Mouse (Mus musculus) embryonic facial prominence, embryonic 12.5 days (tissue): Measurements from ENCODE around the gene 1700014D04Rik. TPM values are rescaled to one million over a fixed set of nuclear protein-coding genes. Genes with fewer than 3 reads are reported as not detected.

Experiments used
- ATAC-seq: fragments of 200-750 bp; cut with Nextera tagmentation; 2 replicates; pipeline ENCODE4 v1.8.0; 2017; ENCODE audit not compliant: insufficient number of reproducible peaks, insufficient read depth, low FRiP score, low TSS enrichment
- H3K27ac ChIP-seq: fragments of 300-500 bp; sonication (generic); 2 replicates; pipeline ENCODE4 v1.5.1; 2016; ENCODE audit warnings: mild to moderate bottlenecking
- H3K27me3 ChIP-seq: fragments of 300-500 bp; sonication (generic); 2 replicates; pipeline ENCODE4 v1.6.1; 2016; ENCODE audit warnings: mild to moderate bottlenecking, moderate library complexity
- H3K36me3 ChIP-seq: fragments of 300-500 bp; sonication (generic); 2 replicates; pipeline ENCODE4 v1.6.1; 2016; ENCODE audit warnings: mild to moderate bottlenecking
- H3K4me1 ChIP-seq: fragments of 300-500 bp; sonication (generic); 2 replicates; pipeline ENCODE4 v1.6.1; 2016
- H3K4me2 ChIP-seq: fragments of 300-500 bp; sonication (generic); replicated peaks from 2 replicates; pipeline ENCODE4 v1.6.1; 2016; ENCODE audit warnings: mild to moderate bottlenecking, moderate library complexity
- H3K4me3 ChIP-seq: fragments of 300-500 bp; sonication (generic); 2 replicates; pipeline ENCODE4 v1.5.1; 2016; ENCODE audit warnings: mild to moderate bottlenecking
- H3K9ac ChIP-seq: fragments of 300-500 bp; sonication (generic); 2 replicates; pipeline ENCODE4 v1.6.1; 2016; ENCODE audit warnings: mild to moderate bottlenecking, moderate library complexity
- H3K9me3 ChIP-seq: fragments of 300-500 bp; sonication (generic); 2 replicates; pipeline ENCODE4 v1.6.1; 2016; ENCODE audit warnings: mild to moderate bottlenecking, moderate library complexity
- WGBS: fragments of 180-500 bp; shearing (Covaris S2); methylation state at CpG from one replicate; pipeline ENCODE4 v1.1.7; 2016; 5-methylcytosine and 5-hydroxymethylcytosine counted together
- polyA plus RNA-seq: library from polyadenylated mRNA; unstranded; fragments of >200 nt; fragmentation: Nextera tagmentation; extraction: Ambion mirVana; gene quantifications from 2 replicates; pipeline ENCODE4 v1.2.1, GENCODE M21; 2016

1700014D04Rik gene
- polyA plus RNA-seq, 1 experiment from 2014 or later = 0.32 TPM

- 53% methylated on average over 13 of the region's 13 CpGs for WGBS
- Histone ChIP-seq H3K27ac (no peak overlapping the region), H3K9me3 (no peaks in the 10 kb centered on the region), H3K36me3 (peaks cover 13% of the 10 kb centered on the region; the same call in 1 of the 2 replicates), H3K4me1 (peaks cover 31% of the 10 kb centered on the region), H3K4me3 (peak overlapping the region; percentile 85), H3K9ac (peak overlapping the region; percentile 80), H3K4me2 (peak overlapping the region; percentile 75), H3K27me3 (no peaks in the 10 kb centered on the region)
- ATAC-seq = no peak
Observed at GRCm38 (mm10) chr13:59768531-59768930, 22.0 kb upstream of the 1700014D04Rik start.

DNA sequence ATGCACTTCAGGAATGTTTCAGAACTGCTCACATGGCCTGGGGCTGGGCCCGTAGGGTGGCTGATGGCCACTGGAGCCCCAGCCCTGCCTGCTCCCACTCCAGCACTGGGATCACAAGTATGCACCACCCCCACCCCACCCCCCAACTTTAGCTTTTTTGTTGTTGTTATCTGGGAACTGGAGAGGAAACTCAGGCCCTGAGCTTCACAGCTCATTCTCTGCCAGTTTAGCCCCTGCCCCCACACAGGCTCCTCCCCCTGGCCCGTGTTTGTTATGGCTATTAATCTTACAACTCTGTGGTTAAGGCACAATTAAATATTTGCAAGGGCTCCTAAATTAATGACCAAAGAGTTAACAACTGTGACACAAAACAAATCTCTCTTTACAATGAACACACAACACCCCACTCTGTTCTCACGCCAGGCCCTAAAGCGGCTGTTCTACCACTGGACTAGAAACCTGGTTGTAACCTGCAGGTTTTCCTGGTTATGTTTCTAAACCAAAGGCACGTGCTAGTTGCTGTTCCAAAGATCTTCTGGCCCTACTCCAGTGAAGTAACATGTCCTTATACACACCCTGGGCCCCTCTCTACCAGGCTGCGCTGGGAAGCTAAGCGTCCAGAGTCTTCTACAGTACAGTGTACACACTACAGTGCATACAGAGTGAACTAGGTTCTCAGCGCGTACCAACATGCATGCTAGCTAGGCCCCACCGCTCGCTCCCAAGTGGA is 20.4 kb upstream of the 1700014D04Rik start:
- Histone ChIP-seq H3K27me3 (no peaks in the 10 kb centered on the region), H3K36me3 (peaks cover 9% of the 10 kb centered on the region), H3K4me3 (no peak overlapping the region), H3K4me2 (0 out of 2 replicates have a peak overlapping the region, but pooled peaks have one; percentile 14), H3K27ac (no peak overlapping the region), H3K9ac (no peak overlapping the region), H3K4me1 (peaks cover 31% of the 10 kb centered on the region), H3K9me3 (no peaks in the 10 kb centered on the region)
- no peak for ATAC-seq
- 79% methylated on average over 11 of the region's 11 CpGs for WGBS

GRCm38 (mm10) chr13:59762791-59763190 is 16.2 kb upstream of the 1700014D04Rik start:
- no peaks in the 10 kb centered on the region for H3K9me3 ChIP-seq
- H3K27ac ChIP-seq = no peak overlapping the region
- 93% methylated on average over 7 of the region's 7 CpGs for WGBS
- H3K4me3 ChIP-seq = no peak overlapping the region
- H3K4me2 ChIP-seq = no peak overlapping the region
- peaks cover 49% of the 10 kb centered on the region for H3K36me3 ChIP-seq
- H3K9ac ChIP-seq = no peak overlapping the region
- H3K4me1 ChIP-seq = peaks cover 20% of the 10 kb centered on the region
- no peak for ATAC-seq
- no peaks in the 10 kb centered on the region for H3K27me3 ChIP-seq

DNA sequence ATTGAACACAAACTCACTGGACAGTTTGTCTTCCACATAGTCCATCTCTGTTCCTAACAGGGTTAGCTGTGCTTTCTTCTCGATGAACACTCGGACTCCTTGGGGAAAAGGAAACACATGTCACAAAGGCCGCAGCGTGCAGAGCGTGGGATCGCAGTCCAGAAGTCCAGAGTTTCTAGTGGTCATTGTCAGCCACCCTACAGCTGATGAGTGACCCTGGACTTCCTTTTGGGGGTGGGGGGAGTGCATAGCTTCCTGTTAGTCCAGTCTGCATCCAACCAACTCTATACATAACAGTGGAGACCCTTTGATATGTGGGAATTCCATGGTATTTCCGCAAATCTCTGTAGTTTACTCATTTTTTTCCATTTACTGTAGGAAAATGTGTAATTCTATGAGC is 10.4 kb upstream of the 1700014D04Rik start:
- Histone ChIP-seq H3K27me3 (no peaks in the 10 kb centered on the region), H3K4me1 (no peaks in the 10 kb centered on the region), H3K4me3 (no peak overlapping the region), H3K9ac (no peak overlapping the region), H3K4me2 (no peak overlapping the region), H3K9me3 (no peaks in the 10 kb centered on the region), H3K27ac (no peak overlapping the region), H3K36me3 (peaks cover 60% of the 10 kb centered on the region)
- ATAC-seq = no peak
- WGBS = 93% methylated on average over 7 of the region's 7 CpGs

- Histone ChIP-seq H3K27ac (no peak overlapping the region), H3K9me3 (no peaks in the 10 kb centered on the region), H3K36me3 (peaks cover 11% of the 10 kb centered on the region), H3K4me3 (no peak overlapping the region), H3K4me2 (no peak overlapping the region), H3K4me1 (no peaks in the 10 kb centered on the region), H3K27me3 (no peaks in the 10 kb centered on the region), H3K9ac (no peak overlapping the region)
- no peak for ATAC-seq
- WGBS = 47% methylated on average over 12 of the region's 12 CpGs
Observed at GRCm38 (mm10) chr13:59750310-59750709, 3.8 kb upstream of the 1700014D04Rik start.

DNA sequence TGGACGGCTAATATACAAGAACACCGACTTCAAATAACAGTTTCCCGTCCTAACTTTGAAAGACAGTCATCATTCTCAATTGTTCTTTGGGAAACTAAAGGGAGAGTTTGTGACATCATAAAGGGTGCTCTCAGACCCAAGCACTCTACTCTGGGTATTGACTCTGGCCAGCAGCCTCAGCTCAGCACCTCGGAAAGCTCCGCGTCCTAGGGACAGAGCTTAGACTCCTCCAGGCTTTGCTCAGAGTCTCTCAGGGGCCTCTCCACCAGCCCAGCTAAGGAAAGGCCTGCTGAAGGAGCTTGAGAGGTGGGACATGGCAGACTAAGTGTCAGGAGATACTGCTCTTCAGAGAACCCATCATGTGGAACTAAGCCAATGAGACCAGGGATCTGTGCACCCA is 388 bp downstream of the 1700014D04Rik start:
- Histone ChIP-seq H3K27ac (no peak overlapping the region), H3K9ac (no peak overlapping the region), H3K9me3 (no peaks in the 10 kb centered on the region), H3K27me3 (no peaks in the 10 kb centered on the region), H3K4me1 (no peaks in the 10 kb centered on the region), H3K4me2 (no peak overlapping the region), H3K36me3 (no peaks in the 10 kb centered on the region), H3K4me3 (no peak overlapping the region)
- 72% methylated on average over 5 of the region's 6 CpGs for WGBS
- no peak for ATAC-seq

DNA sequence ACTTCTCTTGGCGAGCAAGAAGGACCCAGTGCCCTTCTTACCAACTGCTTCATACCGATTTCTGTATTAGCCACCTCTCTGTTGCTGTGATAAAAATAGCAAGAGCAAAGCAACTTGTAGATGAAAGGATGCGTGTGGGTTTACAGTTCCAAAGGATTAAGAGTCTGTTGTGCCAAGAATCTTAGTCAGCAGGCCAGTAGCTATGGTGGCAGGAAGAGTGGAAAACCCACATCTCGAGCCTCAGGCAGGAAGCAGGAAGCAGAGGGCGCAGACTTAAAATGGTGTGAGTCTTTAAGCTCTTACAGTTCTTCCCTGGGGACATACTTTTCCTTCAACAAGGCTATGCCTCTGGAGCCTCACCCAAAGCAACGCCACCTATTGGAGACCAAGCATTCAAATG is 1.1 kb downstream of the 1700014D04Rik start:
- H3K36me3 ChIP-seq = no peaks in the 10 kb centered on the region
- H3K9me3 ChIP-seq = no peaks in the 10 kb centered on the region
- no peak overlapping the region for H3K27ac ChIP-seq
- WGBS = 84% methylated on average over 6 of the region's 6 CpGs
- ATAC-seq = no peak
- H3K27me3 ChIP-seq = no peaks in the 10 kb centered on the region
- H3K4me2 ChIP-seq = no peak overlapping the region
- H3K4me1 ChIP-seq = no peaks in the 10 kb centered on the region
- H3K9ac ChIP-seq = no peak overlapping the region
- H3K4me3 ChIP-seq = no peak overlapping the region

- no peak for ATAC-seq
- Histone ChIP-seq H3K9me3 (no peaks in the 10 kb centered on the region), H3K9ac (no peak overlapping the region), H3K4me1 (no peaks in the 10 kb centered on the region), H3K36me3 (no peaks in the 10 kb centered on the region), H3K4me3 (no peak overlapping the region), H3K4me2 (no peak overlapping the region), H3K27me3 (no peaks in the 10 kb centered on the region), H3K27ac (no peak overlapping the region)
- 75% methylated on average over 10 of the region's 10 CpGs for WGBS
Observed at GRCm38 (mm10) chr13:59741697-59742096, 4.9 kb downstream of the 1700014D04Rik start.

GRCm38 (mm10) chr13:59741096-59741495 is 5.5 kb downstream of the 1700014D04Rik start:
- no peaks in the 10 kb centered on the region for H3K36me3 ChIP-seq
- no peak overlapping the region for H3K4me3 ChIP-seq
- H3K27ac ChIP-seq = no peak overlapping the region
- 91% methylated on average over 11 of the region's 11 CpGs for WGBS
- H3K9me3 ChIP-seq = no peaks in the 10 kb centered on the region
- ATAC-seq = no peak
- no peak overlapping the region for H3K4me2 ChIP-seq
- no peaks in the 10 kb centered on the region for H3K27me3 ChIP-seq
- no peak overlapping the region for H3K9ac ChIP-seq
- H3K4me1 ChIP-seq = no peaks in the 10 kb centered on the region

DNA sequence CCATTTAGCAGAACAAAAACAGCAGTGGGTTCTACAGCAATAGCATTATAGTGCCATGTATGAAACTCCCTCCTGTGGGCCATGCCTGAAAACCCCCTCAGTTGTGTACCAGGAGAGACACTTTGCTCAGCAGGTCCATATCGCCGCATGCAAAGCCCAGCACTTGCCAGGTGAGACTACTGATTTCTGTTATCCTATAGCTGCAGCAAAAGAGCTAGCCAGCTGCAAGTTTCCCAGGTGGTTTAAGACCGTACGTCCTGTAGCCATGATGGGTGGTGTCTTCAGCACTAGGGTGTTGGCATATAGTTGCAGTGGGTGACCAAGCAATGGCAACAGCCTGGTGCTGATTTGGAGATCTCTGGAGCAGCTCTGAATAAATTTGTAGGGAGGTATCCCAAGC is 7.2 kb downstream of the 1700014D04Rik start:
- Histone ChIP-seq H3K4me2 (no peak overlapping the region), H3K9me3 (no peaks in the 10 kb centered on the region), H3K9ac (no peak overlapping the region), H3K4me1 (no peaks in the 10 kb centered on the region), H3K36me3 (no peaks in the 10 kb centered on the region), H3K4me3 (no peak overlapping the region), H3K27me3 (no peaks in the 10 kb centered on the region), H3K27ac (no peak overlapping the region)
- 91% methylated on average over 4 of the region's 4 CpGs for WGBS
- ATAC-seq = no peak

- H3K27me3 ChIP-seq = no peaks in the 10 kb centered on the region
- H3K4me1 ChIP-seq = no peaks in the 10 kb centered on the region
- H3K4me2 ChIP-seq = no peak overlapping the region
- H3K9ac ChIP-seq = no peak overlapping the region
- no peak overlapping the region for H3K4me3 ChIP-seq
- ATAC-seq = no peak
- no peak overlapping the region for H3K27ac ChIP-seq
- no peaks in the 10 kb centered on the region for H3K36me3 ChIP-seq
- WGBS = 84% methylated on average over 2 of the region's 2 CpGs
- H3K9me3 ChIP-seq = no peaks in the 10 kb centered on the region
Observed at GRCm38 (mm10) chr13:59738455-59738854, 8.1 kb downstream of the 1700014D04Rik start.

DNA sequence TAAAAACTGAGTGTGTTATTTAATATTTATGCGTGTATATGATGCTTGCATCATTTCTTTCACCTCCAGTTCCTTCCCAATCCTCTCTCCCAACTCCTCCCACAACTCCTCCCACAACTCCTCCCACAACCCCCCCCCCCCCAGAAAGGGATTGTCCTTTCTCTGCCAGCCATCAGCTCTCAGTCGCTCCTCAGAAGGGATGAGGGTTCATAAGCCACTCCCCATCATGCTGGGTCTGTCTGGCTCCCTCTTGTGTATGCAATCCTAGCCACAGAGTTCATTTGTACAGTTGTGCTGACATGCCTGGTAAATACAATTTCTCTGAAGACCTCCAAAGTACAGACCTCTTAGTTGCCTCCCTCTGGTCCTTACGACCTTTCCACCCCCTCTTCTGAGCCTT is 11.4 kb downstream of the 1700014D04Rik start:
- 25% methylated on average over 3 of the region's 3 CpGs for WGBS
- no peak overlapping the region for H3K4me2 ChIP-seq
- H3K4me3 ChIP-seq = no peak overlapping the region
- no peak overlapping the region for H3K9ac ChIP-seq
- no peak overlapping the region for H3K27ac ChIP-seq
- no peak for ATAC-seq
- no peaks in the 10 kb centered on the region for H3K9me3 ChIP-seq
- H3K27me3 ChIP-seq = no peaks in the 10 kb centered on the region
- no peaks in the 10 kb centered on the region for H3K4me1 ChIP-seq
- no peaks in the 10 kb centered on the region for H3K36me3 ChIP-seq
